ENCODE assay signal across 16 mouse cellular contexts in the genomic region with DNA sequence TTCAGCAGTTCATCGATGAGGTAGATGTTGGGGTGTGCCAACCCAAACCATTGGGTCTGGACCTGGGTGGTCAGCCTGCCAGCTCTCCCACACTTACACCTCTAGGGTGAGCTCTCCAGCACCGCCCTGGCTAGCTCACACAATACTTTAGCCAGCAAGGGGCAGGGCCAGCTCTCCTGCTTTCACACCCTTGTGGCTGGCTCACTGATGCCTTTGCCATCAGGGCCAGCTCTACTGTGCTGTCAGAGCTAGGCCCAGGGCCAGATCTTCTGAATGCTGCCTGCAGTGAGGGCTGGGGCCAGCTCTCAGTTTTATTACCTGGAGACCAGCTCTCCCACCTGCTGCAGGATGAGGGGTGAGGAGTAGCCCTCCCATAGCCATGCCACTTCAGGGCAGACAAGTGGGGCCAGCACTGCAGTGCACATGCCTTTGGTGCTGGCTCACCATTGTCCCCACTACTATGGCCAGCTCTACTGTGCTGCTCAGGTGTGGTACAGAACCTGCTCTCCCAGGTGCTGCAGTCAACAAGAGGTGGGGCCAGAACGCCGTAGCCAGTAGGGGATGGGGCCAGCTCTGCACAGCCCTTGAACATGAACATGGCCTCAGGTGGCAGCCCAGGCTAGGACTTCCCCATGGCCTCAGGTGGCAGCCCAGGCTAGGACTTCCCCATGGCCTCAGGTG. TPM values are rescaled to one million over a fixed set of nuclear protein-coding genes. Genes with fewer than 3 reads are reported as not detected.
DNase-seq lines count a peak whose midpoint lies in the region; ATAC-seq and TF ChIP-seq lines count a peak whose summit lies in the region.
"Had no signal": no experiment of that assay in that cellular context is flagged by ENCODE, and none has a peak within 500 bp of the region (broad histone marks: within the 10 kb centered on the region; RNA-seq: fewer than 3 reads in every experiment).

No protein-coding gene starts in this region.

- no peaks in the 10 kb centered on the region for H3K27me3 ChIP-seq in heart, adult 2 months (ENCODE audit: control insufficient read depth, insufficient read depth, low read length)
- H3K27me3 ChIP-seq in midbrain, embryonic 15.5 days (replicated peaks), result no peaks in the 10 kb centered on the region
- H3K27me3 ChIP-seq in midbrain, embryonic 13.5 days, result no peaks in the 10 kb centered on the region
- H3K27me3 ChIP-seq in intestine, embryonic 16.5 days (replicated peaks; ENCODE audit: control insufficient read depth, insufficient read depth, low read length), result no peaks in the 10 kb centered on the region

- no peak overlapping the region for H3K9ac ChIP-seq in heart, adult 2 months (ENCODE audit: low read depth, low read length)
- no peak overlapping the region for H3K9ac ChIP-seq in midbrain, embryonic 15.5 days
- no peak overlapping the region for H3K9ac ChIP-seq in midbrain, embryonic 13.5 days (replicated peaks)
- H3K9ac ChIP-seq in intestine, embryonic 16.5 days (ENCODE audit: low read depth, low read length), result no peak overlapping the region

- 69% methylated on average over 4 of the region's 4 CpGs for WGBS in heart, adult 2 months
- WGBS in midbrain, embryonic 15.5 days, result 74% methylated on average over 4 of the region's 4 CpGs
- 73% methylated on average over 4 of the region's 4 CpGs for WGBS in midbrain, embryonic 13.5 days
- 72% methylated on average over 4 of the region's 4 CpGs for WGBS in intestine, embryonic 16.5 days

- H3K79me2 ChIP-seq in heart, adult 2 months (replicated peaks; ENCODE audit: control insufficient read depth, insufficient read depth, low read length), result no peaks in the 10 kb centered on the region

- TF ChIP-seq EP300 in heart, adult 2 months (IDR thresholded peaks at IDR 0.05; ENCODE audit: insufficient read depth, low read depth, low read length), result no peak

- no peaks in the 10 kb centered on the region for H3K9me3 ChIP-seq in midbrain, embryonic 15.5 days
- H3K9me3 ChIP-seq in midbrain, embryonic 13.5 days, result no peaks in the 10 kb centered on the region
- H3K9me3 ChIP-seq in intestine, embryonic 16.5 days (ENCODE audit: control insufficient read depth, low read length), result no peaks in the 10 kb centered on the region
- H3K9me3 ChIP-seq: megakaryocyte, embryonic 14.5 days had no signal

- no peaks in the 10 kb centered on the region for H3K4me1 ChIP-seq in heart, adult 2 months (ENCODE audit: control insufficient read depth, insufficient read depth, low read length)
- H3K4me1 ChIP-seq in midbrain, embryonic 15.5 days, result no peaks in the 10 kb centered on the region
- H3K4me1 ChIP-seq in midbrain, embryonic 13.5 days (replicated peaks), result no peaks in the 10 kb centered on the region
- no peaks in the 10 kb centered on the region for H3K4me1 ChIP-seq in intestine, embryonic 16.5 days (ENCODE audit: control insufficient read depth, insufficient read depth, low read length)

- TF ChIP-seq CTCF in heart, adult 2 months (IDR thresholded peaks at IDR 0.05), result peak; percentile 22; the same call in 1 of the 2 replicates

- ATAC-seq in midbrain, embryonic 15.5 days (replicated peaks), result peak; percentile 33; the same call in 1 of the 2 replicates
- ATAC-seq in midbrain, embryonic 13.5 days, result no peak
- ATAC-seq in intestine, embryonic 16.5 days, result no peak

- TF ChIP-seq POLR2A in heart, adult 2 months (IDR thresholded peaks at IDR 0.05; ENCODE audit: insufficient read depth, low read depth, low read length), result no peak

- H3K4me2 ChIP-seq in midbrain, embryonic 15.5 days, result no peak overlapping the region
- H3K4me2 ChIP-seq in midbrain, embryonic 13.5 days (replicated peaks), result no peak overlapping the region
- H3K4me2 ChIP-seq in intestine, embryonic 16.5 days (ENCODE audit: low read depth, low read length), result no peak overlapping the region
- H3K4me2 ChIP-seq: liver, embryonic 11.5 days had no signal

- intact Hi-C loops in heart, adult 2 months (cut with DNase I), result loop anchor here (5.0 kb wide), 2 partner anchors 90 to 135 kb away; partner anchors contain the start of gene Defb29
- intact Hi-C loops in heart, postnatal 25 days (cut with DNase I), result loop anchor here (5.0 kb wide), 1 partner anchor 135 kb away; no protein-coding TSS in a partner anchor

- no peak overlapping the region for H3K4me3 ChIP-seq in heart, adult 2 months
- no peak overlapping the region for H3K4me3 ChIP-seq in midbrain, embryonic 15.5 days
- H3K4me3 ChIP-seq in midbrain, embryonic 13.5 days (replicated peaks), result no peak overlapping the region
- H3K4me3 ChIP-seq in intestine, embryonic 16.5 days (ENCODE audit: low read length), result no peak overlapping the region
- H3K4me3 ChIP-seq: megakaryocyte, embryonic 14.5 days; myocyte had no signal

- peak; percentile 44 to 65 for DNase-seq in heart, adult 2 months
- no peak for DNase-seq in heart, postnatal 25 days (ENCODE audit: low spot score)
- DNase-seq in heart, adult 9 months (ENCODE audit: low spot score in 2 of 2), result peak; percentile 23 to 35
- no peak for DNase-seq in retina, embryonic 14.5 days (ENCODE audit: low spot score)
- DNase-seq: adrenal gland, adult 2 months; kidney, postnatal 10 days had no signal

- H3K36me3 ChIP-seq in heart, adult 2 months (ENCODE audit: control insufficient read depth, insufficient read depth, low read length), result no peaks in the 10 kb centered on the region
- no peaks in the 10 kb centered on the region for H3K36me3 ChIP-seq in midbrain, embryonic 15.5 days (replicated peaks)
- H3K36me3 ChIP-seq in midbrain, embryonic 13.5 days, result no peaks in the 10 kb centered on the region
- H3K36me3 ChIP-seq in intestine, embryonic 16.5 days (ENCODE audit: control insufficient read depth, insufficient read depth, low read length), result no peaks in the 10 kb centered on the region

- H3K27ac ChIP-seq in heart, adult 2 months, result no peak overlapping the region
- no peak overlapping the region for H3K27ac ChIP-seq in midbrain, embryonic 15.5 days
- H3K27ac ChIP-seq in midbrain, embryonic 13.5 days, result no peak overlapping the region
- no peak overlapping the region for H3K27ac ChIP-seq in intestine, embryonic 16.5 days (ENCODE audit: low read length)

RNA-seq across cellular contexts. Expression of gene Defb23, which starts 12.2 kb away (rescaled TPM):
- not detected for total RNA-seq in heart, adult 2 months (2021)
- polyA plus RNA-seq in heart, adult 2 months (2012; rRNA removed), result not detected in 2 replicates
- total RNA-seq in heart, postnatal 25 days (2021), result not detected
- not detected in 2 replicates for polyA plus RNA-seq in midbrain, embryonic 15.5 days (2015; fragmentation: Nextera tagmentation; extraction: Ambion mirVana)
- not detected in 2 replicates for polyA plus RNA-seq in midbrain, embryonic 13.5 days (2015; fragmentation: Nextera tagmentation; extraction: Ambion mirVana)
- not detected in 2 replicates for polyA plus RNA-seq in intestine, embryonic 16.5 days (2015; fragmentation: Nextera tagmentation; extraction: Ambion mirVana)
- total RNA-seq: adrenal gland, adult 2 months; layer of hippocampus, postnatal 14 days had no signal
- polyA plus RNA-seq: adrenal gland, adult 2 months; embryonic facial prominence, embryonic 11.5 days; heart, postnatal 0 days; liver, embryonic 11.5 days; myocyte; small intestine, adult 2 months had no signal

RNA-seq across cellular contexts. Expression of gene Defb20, which starts 24.6 kb away (rescaled TPM):
- not detected for total RNA-seq in heart, adult 2 months (2021)
- not detected in 2 replicates for polyA plus RNA-seq in heart, adult 2 months (2012; rRNA removed)
- not detected for total RNA-seq in heart, postnatal 25 days (2021)
- not detected in 2 replicates for polyA plus RNA-seq in midbrain, embryonic 15.5 days (2015; fragmentation: Nextera tagmentation; extraction: Ambion mirVana)
- polyA plus RNA-seq in midbrain, embryonic 13.5 days (2015; fragmentation: Nextera tagmentation; extraction: Ambion mirVana), result not detected in 2 replicates
- not detected in 2 replicates for polyA plus RNA-seq in intestine, embryonic 16.5 days (2015; fragmentation: Nextera tagmentation; extraction: Ambion mirVana)
- total RNA-seq: adrenal gland, adult 2 months; layer of hippocampus, postnatal 14 days had no signal
- polyA plus RNA-seq: adrenal gland, adult 2 months; embryonic facial prominence, embryonic 11.5 days; heart, postnatal 0 days; liver, embryonic 11.5 days; myocyte; small intestine, adult 2 months had no signal

RNA-seq across cellular contexts. Expression of gene 6820408C15Rik, which starts 36.9 kb away (rescaled TPM):
- 1 to 10 TPM; 1.5 to 2.4 TPM for total RNA-seq in heart, adult 2 months (2021)
- polyA plus RNA-seq in heart, adult 2 months (2012; rRNA removed), result 2.5 and 4.0 TPM in 2 replicates
- total RNA-seq in heart, postnatal 25 days (2021), result 1 to 10 TPM; 2.8 to 3.0 TPM
- 1.9 and 2.5 TPM in 2 replicates for polyA plus RNA-seq in midbrain, embryonic 15.5 days (2015; fragmentation: Nextera tagmentation; extraction: Ambion mirVana)
- polyA plus RNA-seq in midbrain, embryonic 13.5 days (2015; fragmentation: Nextera tagmentation; extraction: Ambion mirVana), result 0.39 and 1.7 TPM in 2 replicates
- polyA plus RNA-seq in intestine, embryonic 16.5 days (2015; fragmentation: Nextera tagmentation; extraction: Ambion mirVana), result 0.54 and 0.79 TPM in 2 replicates
- polyA plus RNA-seq: myocyte; small intestine, adult 2 months had no signal

RNA-seq across cellular contexts. Expression of gene Zcchc3, which starts 37.4 kb away (rescaled TPM):
- 1 to 10 TPM; 6.7 to 9.1 TPM for total RNA-seq in heart, adult 2 months (2021)
- polyA plus RNA-seq in heart, adult 2 months (2012; rRNA removed), result 4.0 and 5.5 TPM in 2 replicates
- 10 to 100 TPM in 1 of 2 experiments, 1 to 10 TPM in 1; 9.7 to 10.1 TPM for total RNA-seq in heart, postnatal 25 days (2021)
- polyA plus RNA-seq in midbrain, embryonic 15.5 days (2015; fragmentation: Nextera tagmentation; extraction: Ambion mirVana), result 18.0 and 20.2 TPM in 2 replicates
- 21.4 and 26.4 TPM in 2 replicates for polyA plus RNA-seq in midbrain, embryonic 13.5 days (2015; fragmentation: Nextera tagmentation; extraction: Ambion mirVana)
- 20.7 and 21.2 TPM in 2 replicates for polyA plus RNA-seq in intestine, embryonic 16.5 days (2015; fragmentation: Nextera tagmentation; extraction: Ambion mirVana)
- polyA plus RNA-seq: myocyte had no signal

RNA-seq across cellular contexts. Expression of gene Defb22, which starts 37.7 kb away (rescaled TPM):
- not detected for total RNA-seq in heart, adult 2 months (2021)
- not detected in 2 replicates for polyA plus RNA-seq in heart, adult 2 months (2012; rRNA removed)
- total RNA-seq in heart, postnatal 25 days (2021), result not detected
- not detected in 2 replicates for polyA plus RNA-seq in midbrain, embryonic 15.5 days (2015; fragmentation: Nextera tagmentation; extraction: Ambion mirVana)
- polyA plus RNA-seq in midbrain, embryonic 13.5 days (2015; fragmentation: Nextera tagmentation; extraction: Ambion mirVana), result not detected in 2 replicates
- not detected in 2 replicates for polyA plus RNA-seq in intestine, embryonic 16.5 days (2015; fragmentation: Nextera tagmentation; extraction: Ambion mirVana)
- total RNA-seq: adrenal gland, adult 2 months; layer of hippocampus, postnatal 14 days had no signal
- polyA plus RNA-seq: adrenal gland, adult 2 months; embryonic facial prominence, embryonic 11.5 days; heart, postnatal 0 days; liver, embryonic 11.5 days; myocyte; small intestine, adult 2 months had no signal

Comparison
In these comparisons a context has a peak if more than half of its experiments do, and no peak if none do; other contexts are left out.
1. DNase-seq: peak in heart, adult 2 months (2 of 2) and heart, adult 9 months (2 of 2); none in heart, postnatal 25 days (single experiment) and retina, embryonic 14.5 days (single experiment).